Mouse (Mus musculus) 3T3-L1 (cell line): ENCODE data around the gene Pla2g4a.
A peak's percentile ranks its signal among the peaks of the same experiment; 100 is the strongest.

Experiments used
- DNase-seq: peaks from one replicate; pipeline ENCODE4 v3.0.0-alpha.2; 2015; ENCODE audit warnings: low read depth, low spot score

Gene Pla2g4a

GRCm38 (mm10) chr1:149856720-149857119, 104.4 kb downstream of the Pla2g4a start:
- peak; percentile 92 for DNase-seq

GRCm38 (mm10) chr1:149855581-149855980, 105.5 kb downstream of the Pla2g4a start:
- peak; percentile 68 for DNase-seq

- DNase-seq = no peak
These were observed 106.2 kb downstream of the Pla2g4a start for GRCm38 (mm10) chr1:149854867-149855266.

- peak; percentile 84 for DNase-seq
These were observed 114.4 kb downstream of the Pla2g4a start for GRCm38 (mm10) chr1:149846655-149847054.

GRCm38 (mm10) chr1:149841845-149842244, 119.2 kb downstream of the Pla2g4a start:
- DNase-seq = no peak

GRCm38 (mm10) chr1:149840961-149841416, 120.1 kb downstream of the Pla2g4a start:
- DNase-seq = no peak

GRCm38 (mm10) chr1:149840312-149840930, 120.7 kb downstream of the Pla2g4a start:
- no peak for DNase-seq

GRCm38 (mm10) chr1:149836496-149836895, 124.6 kb downstream of the Pla2g4a start:
- DNase-seq = no peak

GRCm38 (mm10) chr1:149833876-149834275, 127.2 kb downstream of the Pla2g4a start:
- peak; percentile 74 for DNase-seq

- peak; percentile 84 for DNase-seq
These were observed 128.1 kb downstream of the Pla2g4a start for GRCm38 (mm10) chr1:149832952-149833351.

GRCm38 (mm10) chr1:149832514-149832913, 128.6 kb downstream of the Pla2g4a start:
- DNase-seq = no peak

GRCm38 (mm10) chr1:149831100-149831499, 130.0 kb downstream of the Pla2g4a start:
- no peak for DNase-seq

GRCm38 (mm10) chr1:149813616-149814345, 147.3 kb downstream of the Pla2g4a start:
- DNase-seq = peak; percentile 78

- peak; percentile 23 for DNase-seq
These were observed 151.6 kb downstream of the Pla2g4a start for GRCm38 (mm10) chr1:149809527-149809926.
